Mouse (Mus musculus): Measurements from ENCODE around the gene Sav1.

DNA sequence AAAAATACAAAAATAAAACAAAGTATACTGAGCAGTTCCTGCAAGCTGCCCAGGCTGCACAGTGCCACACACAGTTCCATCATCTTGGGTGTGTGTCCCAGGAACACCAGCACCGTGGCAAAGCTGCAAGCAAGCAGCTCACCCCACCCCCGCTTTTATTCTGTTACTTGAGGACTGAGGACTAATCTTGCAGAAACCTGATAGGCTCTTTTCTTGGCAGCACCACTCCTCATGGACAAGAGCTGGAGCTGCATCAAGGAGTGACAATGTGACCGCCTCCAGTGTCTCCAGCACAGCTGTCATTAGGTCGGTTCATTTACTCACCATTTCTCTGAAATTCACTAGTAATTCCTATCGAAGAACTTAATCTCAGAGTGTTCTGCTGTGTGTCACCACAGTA, 18.6 kb downstream of the Sav1 start:
- no peak for TF ChIP-seq CTCF (IDR thresholded peaks at IDR 0.05; ENCODE audit: extremely low read depth, insufficient read depth, insufficient read length, insufficient replicate concordance)
- TF ChIP-seq POLR2A (IDR thresholded peaks at IDR 0.05; ENCODE audit: low read depth, low read length) = no peak
